Mouse (Mus musculus) adrenal gland, adult 8-10 months (tissue): ENCODE measurements at regions not wholly inside any gene's neighbourhood (a gene's known extent, or its start where the extent isn't known, plus 50 kb on each side); places are given as distances from the start of the nearest gene placed in this dataset.

Experiments used
- DNase-seq: peaks from one replicate; pipeline ENCODE4 v3.0.0; 2022

GRCm38 (mm10) chr3:157842872-157843271 lies 82.0 kb downstream of the Cth start:
- no peak for DNase-seq

DNA sequence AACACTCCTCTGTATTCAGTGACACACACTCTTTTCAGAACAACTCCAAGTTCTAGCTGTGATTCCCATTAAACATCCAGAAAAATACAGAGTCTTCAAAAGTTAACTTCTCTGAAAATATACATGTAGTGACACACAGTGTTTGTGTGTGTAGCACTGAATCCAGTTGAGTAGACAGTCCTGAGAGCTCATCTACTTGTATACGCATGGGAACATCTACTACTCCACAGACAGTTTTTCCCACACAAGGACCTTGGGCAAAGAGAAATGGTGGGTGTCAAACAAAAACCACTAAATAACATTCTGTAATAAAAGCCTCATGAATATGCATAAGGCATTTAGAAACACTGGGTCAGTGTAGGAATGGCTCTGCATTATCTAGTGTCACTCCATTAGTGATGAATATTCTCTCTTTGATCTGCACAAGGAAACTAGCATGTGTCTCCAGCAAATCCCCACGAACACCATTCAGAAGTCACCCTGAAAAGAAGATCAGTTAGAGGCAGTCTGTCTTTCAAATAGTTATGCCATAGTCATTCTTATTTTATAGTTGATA lies 83.6 kb downstream of the Cth start:
- no peak for DNase-seq

GRCm38 (mm10) chr3:157804307-157804706 lies 120.6 kb downstream of the Cth start:
- DNase-seq, result no peak

GRCm38 (mm10) chr3:157803356-157803755 lies 121.5 kb downstream of the Cth start:
- DNase-seq, result no peak

GRCm38 (mm10) chr3:157787559-157788256 lies 137.2 kb downstream of the Cth start:
- no peak for DNase-seq

GRCm38 (mm10) chr3:157781071-157781470 lies 143.8 kb downstream of the Cth start:
- DNase-seq, result no peak

DNA sequence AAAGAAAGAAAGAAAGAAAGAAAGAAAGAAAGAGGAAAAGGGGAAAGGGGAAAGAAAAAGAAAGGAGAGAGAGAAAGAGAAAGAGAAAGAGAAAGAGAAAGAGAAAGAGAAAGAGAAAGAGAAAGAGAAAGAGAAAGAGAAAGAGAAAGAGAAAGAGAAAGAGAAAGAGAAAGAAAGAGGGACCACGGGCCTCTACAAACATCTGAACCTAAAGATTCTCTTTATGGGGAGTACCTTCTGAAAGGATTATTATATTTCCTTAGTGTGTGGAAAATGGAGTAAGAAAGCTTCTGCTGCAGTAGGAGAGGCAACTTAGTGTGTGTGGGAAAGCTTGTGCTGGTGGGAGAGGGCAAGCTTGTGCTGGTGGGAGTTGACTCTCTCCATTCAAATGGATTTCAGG lies 147.1 kb downstream of the Cth start:
- DNase-seq, result no peak

GRCm38 (mm10) chr3:157763487-157764199 lies 161.2 kb downstream of the Cth start:
- DNase-seq, result no peak

DNA sequence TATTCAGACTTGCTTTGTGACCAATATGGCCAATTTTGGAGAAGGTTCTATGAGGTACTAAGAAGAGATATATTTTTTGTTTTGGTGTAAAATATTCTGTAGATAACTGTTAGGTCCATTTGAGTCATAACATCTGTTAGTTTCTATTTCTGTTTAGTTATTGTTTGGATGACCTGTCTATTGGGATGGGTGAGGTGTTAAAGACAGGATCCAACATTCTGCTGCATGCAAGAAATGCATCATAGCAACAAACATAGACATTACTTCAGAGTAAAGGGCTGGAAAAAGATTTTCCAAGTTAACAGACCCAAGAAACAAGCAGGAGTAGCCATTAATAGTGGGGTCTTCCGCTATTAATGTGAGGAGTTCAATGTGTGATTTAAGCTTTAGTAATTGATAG lies 165.0 kb downstream of the Cth start:
- DNase-seq, result no peak

- DNase-seq, result no peak
Measured at GRCm38 (mm10) chr3:157754826-157755225, 170.1 kb downstream of the Cth start.

DNA sequence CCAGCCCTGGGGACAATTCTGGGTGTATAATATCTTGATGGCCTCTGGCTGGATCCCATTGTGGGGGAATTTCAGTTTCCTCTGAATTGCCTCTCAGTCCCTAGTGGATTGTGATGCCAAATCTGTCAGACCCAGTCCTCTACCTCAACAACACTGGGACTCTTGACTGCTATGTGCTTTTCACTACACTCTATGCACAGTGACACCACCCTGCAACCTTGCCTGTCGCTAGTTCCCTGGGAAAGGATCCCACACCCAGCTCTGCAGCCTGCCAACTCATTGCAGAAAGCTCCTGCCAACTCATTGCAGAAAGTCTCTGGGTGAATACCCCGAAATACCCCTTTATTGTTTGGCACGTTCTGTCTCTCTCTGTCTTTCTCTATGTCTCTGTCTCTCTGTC lies 174.6 kb downstream of the Cth start:
- no peak for DNase-seq

GRCm38 (mm10) chr3:157748395-157749037 lies 176.4 kb downstream of the Cth start:
- no peak for DNase-seq

DNA sequence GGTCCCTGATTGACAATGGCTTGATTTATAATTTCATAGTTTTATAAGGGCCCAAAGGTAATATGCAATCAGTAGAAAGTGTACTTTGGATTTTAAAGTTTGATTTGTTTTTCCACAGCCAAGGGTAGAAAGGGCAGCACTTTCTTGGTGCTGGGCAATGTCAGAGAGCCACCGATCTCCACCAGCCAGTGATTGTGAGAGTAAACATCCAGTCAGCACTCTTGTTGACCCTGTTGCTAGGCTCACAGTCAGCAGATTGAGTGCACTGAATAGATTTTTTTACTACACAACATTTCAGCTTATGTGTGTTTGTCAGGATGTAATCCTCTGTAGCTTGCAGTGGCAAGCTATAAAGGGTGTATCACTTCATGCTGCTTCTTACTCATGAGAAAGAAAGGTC lies 176.3 kb downstream of the Ptger3 start:
- no peak for DNase-seq

- no peak for DNase-seq
Measured at GRCm38 (mm10) chr3:157739628-157740294, 173.1 kb downstream of the Ptger3 start.

DNA sequence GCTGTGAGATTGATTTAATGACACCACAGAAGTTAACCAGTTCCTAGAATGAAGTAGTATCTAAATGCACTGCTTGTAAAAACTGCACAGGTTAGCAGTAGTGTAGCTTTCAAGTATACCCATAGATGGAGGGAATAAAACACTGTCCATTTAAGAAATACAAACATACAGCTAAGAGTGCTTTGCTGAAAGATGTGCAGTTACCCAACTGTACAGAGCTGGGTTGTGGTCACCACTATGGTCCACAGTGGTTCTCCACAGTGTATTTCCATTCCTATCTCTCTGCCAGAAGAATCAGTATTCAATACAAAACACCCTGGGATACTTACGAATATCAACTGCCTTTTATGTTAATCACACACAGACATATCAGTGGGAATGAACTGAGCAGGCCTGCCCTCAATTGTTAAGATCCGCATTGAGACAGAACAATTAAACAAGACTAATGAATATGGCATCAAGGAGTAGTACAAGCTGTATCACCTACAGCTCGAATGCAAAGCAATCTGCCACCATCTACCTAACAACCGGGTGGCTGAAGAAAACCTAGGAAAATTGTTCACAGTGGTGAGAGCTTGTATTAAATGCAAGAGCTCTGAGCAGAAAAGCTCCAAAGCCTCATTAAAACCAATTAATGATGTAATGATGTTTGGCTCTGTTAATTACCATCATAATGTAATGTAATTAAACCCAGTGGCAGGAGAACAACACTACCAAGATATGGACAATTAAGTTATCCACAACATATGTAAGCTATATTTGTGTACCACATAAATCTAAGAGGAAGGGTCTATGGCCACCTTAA lies 165.6 kb downstream of the Ptger3 start:
- DNase-seq, result no peak

- DNase-seq, result no peak
Measured at GRCm38 (mm10) chr3:157729711-157730367, 163.1 kb downstream of the Ptger3 start.

DNA sequence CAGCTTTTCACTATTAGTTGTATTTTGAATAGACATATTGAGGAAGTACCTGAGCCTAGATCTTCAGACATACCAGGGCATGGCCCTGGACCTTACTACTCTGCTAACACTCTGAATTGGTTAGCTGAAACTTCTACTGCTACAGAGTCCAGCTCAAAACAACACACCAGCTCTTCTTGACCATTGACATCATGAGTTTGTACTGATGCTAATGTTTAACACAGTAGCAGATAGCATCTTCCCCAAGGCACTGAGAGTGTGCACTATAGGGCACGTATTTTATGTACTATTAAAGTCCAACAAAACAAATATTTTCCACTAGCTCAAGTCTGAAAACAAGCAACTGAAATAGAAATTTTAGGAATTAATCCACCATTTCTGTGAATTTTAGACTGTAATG lies 157.8 kb downstream of the Ptger3 start:
- DNase-seq, result no peak

DNA sequence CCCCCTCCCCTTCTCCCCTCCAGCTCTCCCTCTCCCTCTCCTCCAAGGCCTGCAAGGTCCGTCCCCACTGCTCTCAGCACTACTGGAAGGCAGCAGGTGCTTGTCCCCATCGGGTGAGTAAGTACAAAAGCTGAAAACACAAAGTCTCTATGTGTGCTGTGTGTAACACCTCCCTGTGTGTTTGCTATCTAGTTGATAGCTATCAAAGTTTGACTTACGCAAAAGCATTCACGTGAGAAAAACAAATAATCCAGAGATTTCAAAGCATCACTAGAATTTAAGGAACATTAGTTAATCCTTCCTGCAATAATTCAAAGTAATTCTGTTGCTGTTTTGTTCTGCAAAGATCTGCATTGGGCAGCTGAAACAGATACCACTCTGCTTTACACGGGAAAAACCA lies 156.5 kb downstream of the Ptger3 start:
- no peak for DNase-seq

DNA sequence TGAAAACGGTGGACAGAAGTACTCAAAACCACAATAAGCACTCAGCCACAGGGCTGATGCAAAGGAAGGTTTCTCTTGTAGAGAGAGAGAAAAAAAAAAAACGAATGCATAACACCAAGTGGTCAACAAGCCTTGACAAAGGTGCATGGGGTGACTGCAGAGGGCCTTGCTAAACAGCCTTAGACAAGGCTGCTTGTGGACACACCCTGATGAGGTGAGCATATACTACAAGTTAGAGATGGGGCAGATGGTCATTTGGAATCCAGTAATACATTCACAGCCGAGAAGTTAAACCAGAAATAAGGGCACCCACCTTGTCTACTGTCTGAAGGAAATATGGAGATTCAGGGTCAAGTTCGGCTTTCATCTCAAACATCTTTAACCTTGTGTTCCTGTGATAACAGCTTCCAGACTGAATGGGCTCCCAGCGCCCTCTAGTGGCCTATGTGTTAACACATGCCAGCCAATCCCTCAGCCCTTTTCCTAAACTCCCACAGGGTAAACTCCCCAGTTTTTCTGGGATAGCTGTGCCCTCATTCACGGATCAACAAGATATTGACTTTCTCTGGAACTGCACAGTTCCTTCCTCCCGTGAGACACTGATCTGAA lies 150.7 kb downstream of the Ptger3 start:
- DNase-seq, result peak; percentile 30

GRCm38 (mm10) chr3:157714023-157714422 lies 147.3 kb downstream of the Ptger3 start:
- DNase-seq, result peak; percentile 5

DNA sequence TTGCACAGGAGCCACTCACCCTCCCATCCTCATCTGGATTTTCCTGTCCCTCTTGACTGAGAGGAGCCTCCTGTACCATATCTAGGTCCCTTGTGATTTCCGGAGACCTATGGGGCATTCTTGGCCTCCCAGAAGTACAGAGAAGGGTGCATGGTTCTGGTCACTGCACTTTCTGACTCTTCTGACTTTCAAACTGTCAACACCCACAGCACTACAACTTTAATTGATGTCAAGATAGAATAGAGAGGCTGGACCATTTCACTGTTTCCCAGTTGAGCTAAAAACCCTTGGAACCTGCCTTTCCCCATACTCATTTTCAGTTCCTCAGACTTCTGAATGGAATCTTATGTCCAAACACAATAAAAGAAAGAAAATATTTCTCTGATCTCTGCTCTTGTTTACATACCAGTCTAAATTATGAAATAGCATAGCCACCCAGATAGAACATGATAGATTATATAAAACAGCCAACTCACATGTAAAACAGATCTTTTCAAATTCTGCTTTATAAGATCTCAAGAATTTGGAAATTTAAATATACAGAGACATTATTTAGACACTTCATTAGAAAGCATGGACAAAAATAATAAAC lies 144.2 kb downstream of the Ptger3 start:
- no peak for DNase-seq
